23 mouse cellular contexts compared by ENCODE assay signal in the genomic region with DNA sequence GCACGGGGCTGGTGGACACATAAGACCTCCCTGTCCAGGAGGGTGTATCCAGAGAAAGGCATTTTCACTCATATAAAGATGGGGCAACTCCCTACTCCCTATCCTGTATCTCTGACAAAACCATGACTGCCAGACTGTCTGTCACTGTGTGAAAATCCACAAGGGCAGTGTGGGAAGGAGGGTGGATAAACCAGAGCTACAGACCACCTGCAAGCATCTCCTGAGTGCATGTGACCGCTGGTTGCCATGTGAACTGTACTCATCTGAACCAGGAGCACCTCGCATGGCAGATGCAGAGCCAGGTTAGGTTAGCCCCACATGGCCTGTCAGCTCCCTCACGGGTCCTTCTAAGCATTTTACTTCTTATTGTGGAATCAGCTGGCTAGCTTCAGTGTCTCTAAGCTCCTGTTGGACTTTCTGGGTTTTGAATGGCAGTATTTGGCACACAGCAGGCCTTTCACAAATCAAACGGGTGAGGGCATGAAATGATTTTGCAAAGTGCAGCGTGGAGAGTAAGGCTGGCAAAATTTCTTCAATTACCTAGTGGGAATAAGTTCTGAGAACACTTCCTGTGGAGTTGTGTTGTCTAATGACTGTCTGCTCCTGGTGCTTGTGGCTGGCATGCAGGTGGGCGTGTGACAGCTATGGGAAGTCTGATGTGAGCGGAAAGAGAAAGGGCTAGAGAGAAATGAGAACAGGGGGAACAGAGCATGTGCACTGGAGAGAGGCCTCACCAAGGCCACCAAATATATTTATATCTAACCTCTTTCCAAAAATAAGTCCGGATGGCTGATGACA. TPM values are rescaled to one million over a fixed set of nuclear protein-coding genes. Genes with fewer than 3 reads are reported as not detected.
A peak's percentile ranks its signal among the peaks of the same experiment; 100 is the strongest.
DNase-seq lines count a peak whose midpoint lies in the region; ATAC-seq lines count a peak whose summit lies in the region.
"Had no signal": no experiment of that assay in that cellular context is flagged by ENCODE, and none has a peak within 500 bp of the region (broad histone marks: within the 10 kb centered on the region; RNA-seq: fewer than 3 reads in every experiment).

No protein-coding gene starts in this region.

- no peak overlapping the region for H3K4me2 ChIP-seq in forebrain, embryonic 14.5 days (ENCODE audit: low read length)
- H3K4me2 ChIP-seq in heart, embryonic 16.5 days (ENCODE audit: low read depth, low read length), result no peak overlapping the region
- H3K4me2 ChIP-seq: limb, embryonic 15.5 days; neural tube, embryonic 12.5 days had no signal

- H3K4me3 ChIP-seq in forebrain, embryonic 14.5 days (ENCODE audit: low read depth, low read length), result no peak overlapping the region
- H3K4me3 ChIP-seq in forebrain, embryonic 10.5 days, result no peak overlapping the region
- no peak overlapping the region for H3K4me3 ChIP-seq in heart, embryonic 16.5 days (ENCODE audit: low read length)
- H3K4me3 ChIP-seq: heart, adult 2 months; hindbrain, embryonic 10.5 days; left cerebral cortex, adult 2 months; limb, embryonic 15.5 days; neural tube, embryonic 12.5 days had no signal

- ATAC-seq in forebrain, embryonic 14.5 days, result no peak
- ATAC-seq in heart, embryonic 16.5 days (replicated peaks; ENCODE audit: extremely low read depth, insufficient read depth, low FRiP score), result 0 out of 2 replicates have a peak, but pooled peaks have one; percentile 29
- ATAC-seq: intestine, embryonic 16.5 days had no signal

- no peaks in the 10 kb centered on the region for H3K36me3 ChIP-seq in forebrain, embryonic 14.5 days (ENCODE audit: control insufficient read depth, insufficient read depth, low read length)
- no peaks in the 10 kb centered on the region for H3K36me3 ChIP-seq in forebrain, embryonic 10.5 days (replicated peaks)
- H3K36me3 ChIP-seq in heart, embryonic 16.5 days (ENCODE audit: control insufficient read depth, insufficient read depth), result no peaks in the 10 kb centered on the region
- H3K36me3 ChIP-seq: hindbrain, embryonic 10.5 days; limb, embryonic 15.5 days; neural tube, embryonic 12.5 days had no signal

- 71% methylated on average over 9 of the region's 9 CpGs for WGBS in forebrain, embryonic 14.5 days
- 84% methylated on average over 9 of the region's 9 CpGs for WGBS in forebrain, embryonic 10.5 days
- 64% methylated on average over 9 of the region's 9 CpGs for WGBS in heart, embryonic 16.5 days

- intact Hi-C loops in heart, postnatal 36 days (cut with DNase I), result no loop called here

- H3K9me3 ChIP-seq in forebrain, embryonic 14.5 days (replicated peaks; ENCODE audit: control insufficient read depth, low read length), result no peaks in the 10 kb centered on the region
- H3K9me3 ChIP-seq in forebrain, embryonic 10.5 days, result no peaks in the 10 kb centered on the region
- H3K9me3 ChIP-seq in heart, embryonic 16.5 days (replicated peaks; ENCODE audit: control insufficient read depth, low read length), result no peaks in the 10 kb centered on the region
- H3K9me3 ChIP-seq: hindbrain, embryonic 10.5 days; limb, embryonic 15.5 days; neural tube, embryonic 12.5 days had no signal

- H3K4me1 ChIP-seq in forebrain, embryonic 14.5 days (ENCODE audit: control insufficient read depth, insufficient read depth, low read length), result no peaks in the 10 kb centered on the region
- 0 out of 2 replicates have a peak, but pooled peaks cover 6% of the 10 kb centered on the region for H3K4me1 ChIP-seq in forebrain, embryonic 10.5 days
- peaks cover 10% of the 10 kb centered on the region for H3K4me1 ChIP-seq in heart, embryonic 16.5 days (ENCODE audit: control insufficient read depth, insufficient read depth, low read length)
- H3K4me1 ChIP-seq: limb, embryonic 15.5 days; neural tube, embryonic 12.5 days had no signal

- peak; percentile 6 for DNase-seq in forebrain, embryonic 14.5 days (ENCODE audit: low spot score)
- no peak for DNase-seq in forebrain, embryonic 10.5 days (ENCODE audit: extremely low spot score, low spot score)
- DNase-seq in heart, postnatal 36 days, result no peak
- peak; percentile 41 for DNase-seq in retina, adult 2 months (ENCODE audit: low read depth, low spot score)
- no peak for DNase-seq in retina, postnatal 1 day
- no peak for DNase-seq in urinary bladder, postnatal 14 days (ENCODE audit: low spot score)
- DNase-seq: B cell, adult 2 months; kidney, postnatal 10 days; lung, adult 18-20 months; lung, postnatal 36 days; midbrain, embryonic 14.5 days; thymus, postnatal 25 days had no signal

- no peak overlapping the region for H3K27ac ChIP-seq in forebrain, embryonic 14.5 days (ENCODE audit: low read depth, low read length)
- H3K27ac ChIP-seq in forebrain, embryonic 10.5 days, result no peak overlapping the region
- H3K27ac ChIP-seq in heart, embryonic 16.5 days (ENCODE audit: low read length), result no peak overlapping the region
- H3K27ac ChIP-seq: heart, adult 2 months; hindbrain, embryonic 10.5 days; left cerebral cortex, adult 2 months; limb, embryonic 15.5 days; neural tube, embryonic 12.5 days; stomach, postnatal 0 days had no signal

- no peaks in the 10 kb centered on the region for H3K27me3 ChIP-seq in forebrain, embryonic 14.5 days (replicated peaks; ENCODE audit: control insufficient read depth, insufficient read depth, low read length)
- no peaks in the 10 kb centered on the region for H3K27me3 ChIP-seq in forebrain, embryonic 10.5 days (ENCODE audit: poor library complexity, severe bottlenecking)
- H3K27me3 ChIP-seq in heart, embryonic 16.5 days (ENCODE audit: control insufficient read depth, insufficient read depth, low read length), result peaks cover 8% of the 10 kb centered on the region; the same call in 1 of the 2 replicates
- H3K27me3 ChIP-seq: limb, embryonic 15.5 days; neural tube, embryonic 12.5 days had no signal

- no peak overlapping the region for H3K9ac ChIP-seq in forebrain, embryonic 14.5 days (ENCODE audit: low read length)
- no peak overlapping the region for H3K9ac ChIP-seq in heart, embryonic 16.5 days (ENCODE audit: low read length)
- H3K9ac ChIP-seq: limb, embryonic 15.5 days; neural tube, embryonic 12.5 days had no signal

RNA-seq across cellular contexts. Expression of gene Cacna1s, which starts 37.0 kb away (rescaled TPM):
- polyA plus RNA-seq in forebrain, embryonic 14.5 days (2014; fragmentation: Nextera tagmentation; extraction: Ambion mirVana), result 0.08 and 0.46 TPM in 2 replicates
- 0.20 TPM in 1 of 2 replicates, not detected in the other for polyA plus RNA-seq in forebrain, embryonic 10.5 days (2016; fragmentation: Nextera tagmentation; extraction: Ambion mirVana)
- polyA plus RNA-seq in heart, embryonic 16.5 days (2015; fragmentation: Nextera tagmentation; extraction: Ambion mirVana), result 0.28 and 0.31 TPM in 2 replicates
- 1 to 10 TPM; 3.4 to 5.7 TPM for total RNA-seq in heart, postnatal 36 days (2021)
- total RNA-seq: common myeloid progenitor, adult 5-6 weeks had no signal
- polyA plus RNA-seq: intestine, embryonic 16.5 days; midbrain, embryonic 14.5 days; stomach, postnatal 0 days had no signal

RNA-seq across cellular contexts. Expression of gene Ascl5, which starts 39.0 kb away (rescaled TPM):
- not detected in 2 replicates for polyA plus RNA-seq in forebrain, embryonic 14.5 days (2014; fragmentation: Nextera tagmentation; extraction: Ambion mirVana)
- not detected in 2 replicates for polyA plus RNA-seq in forebrain, embryonic 10.5 days (2016; fragmentation: Nextera tagmentation; extraction: Ambion mirVana)
- not detected in 2 replicates for polyA plus RNA-seq in heart, embryonic 16.5 days (2015; fragmentation: Nextera tagmentation; extraction: Ambion mirVana)
- total RNA-seq in heart, postnatal 36 days (2021), result not detected
- total RNA-seq: common myeloid progenitor, adult 5-6 weeks; heart, adult 2 months; layer of hippocampus, adult 8-10 months had no signal
- polyA plus RNA-seq: cerebellum, adult 2 months; heart, adult 2 months; hindbrain, embryonic 10.5 days; intestine, embryonic 16.5 days; limb, embryonic 15.5 days; midbrain, embryonic 14.5 days; neural tube, embryonic 12.5 days had no signal

RNA-seq across cellular contexts. Expression of gene Kif21b, which starts 41.6 kb away (rescaled TPM):
- 52.4 and 61.5 TPM in 2 replicates for polyA plus RNA-seq in forebrain, embryonic 14.5 days (2014; fragmentation: Nextera tagmentation; extraction: Ambion mirVana)
- polyA plus RNA-seq in forebrain, embryonic 10.5 days (2016; fragmentation: Nextera tagmentation; extraction: Ambion mirVana), result 5.8 and 8.8 TPM in 2 replicates
- 1.8 and 2.6 TPM in 2 replicates for polyA plus RNA-seq in heart, embryonic 16.5 days (2015; fragmentation: Nextera tagmentation; extraction: Ambion mirVana)
- under 1 TPM; 0.92 to 0.95 TPM for total RNA-seq in heart, postnatal 36 days (2021)

Comparison
In these comparisons a context has a peak if more than half of its experiments do, and no peak if none do; other contexts are left out.
1. DNase-seq: peak in forebrain, embryonic 14.5 days (single experiment) and retina, adult 2 months (single experiment); none in forebrain, embryonic 10.5 days (single experiment), heart, postnatal 36 days (0 of 2), retina, postnatal 1 day (single experiment) and urinary bladder, postnatal 14 days (single experiment).